Mouse (Mus musculus): Measurements from ENCODE around the gene Upk3bl.
"Not testable (repeated sequence)": the region's sequence is repeated elsewhere in the genome, so short reads cannot be mapped to it uniquely, and the experiment has no call there.

The Upk3bl gene

DNA sequence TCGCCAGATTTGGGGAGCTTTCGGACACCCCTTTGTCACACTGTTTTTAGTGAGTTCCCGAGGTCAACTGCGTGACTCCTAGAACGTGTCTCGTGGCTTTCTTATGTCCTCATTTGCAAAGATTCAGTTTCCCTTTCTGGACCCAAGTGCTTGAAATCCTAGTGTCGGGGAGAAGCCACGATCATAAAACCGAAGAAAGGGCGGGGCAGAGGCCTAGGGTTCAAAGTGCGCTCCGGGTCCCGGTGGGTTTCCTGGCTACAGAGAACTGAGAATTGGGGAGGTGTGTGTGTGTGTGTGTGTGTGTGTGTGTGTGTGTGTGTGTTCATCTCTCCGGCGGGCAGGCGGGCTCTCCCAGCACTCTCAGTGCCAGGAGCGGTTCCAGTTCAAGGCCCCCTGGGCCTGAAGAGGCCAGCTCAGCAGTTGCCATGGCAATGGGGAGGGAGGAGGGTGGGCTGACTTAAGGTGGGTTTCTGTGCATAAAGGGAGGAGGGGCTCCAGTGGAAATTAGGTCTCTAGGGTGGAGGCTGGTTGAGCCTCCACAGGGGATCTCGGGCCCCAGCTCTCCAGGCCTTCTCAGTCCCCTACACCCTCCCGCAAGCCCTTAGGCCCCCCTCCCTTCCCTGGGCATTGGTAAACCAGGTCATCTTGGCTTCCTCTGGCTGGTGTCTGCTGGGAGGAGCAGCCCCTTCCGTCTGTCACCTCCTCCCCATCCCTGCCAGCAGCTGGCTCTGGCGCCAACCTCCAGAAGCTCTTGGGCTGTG is 30.8 kb downstream of the Upk3bl start:
- DNase-seq (ENCODE audit: extremely low read depth, low read depth) = no peak

DNA sequence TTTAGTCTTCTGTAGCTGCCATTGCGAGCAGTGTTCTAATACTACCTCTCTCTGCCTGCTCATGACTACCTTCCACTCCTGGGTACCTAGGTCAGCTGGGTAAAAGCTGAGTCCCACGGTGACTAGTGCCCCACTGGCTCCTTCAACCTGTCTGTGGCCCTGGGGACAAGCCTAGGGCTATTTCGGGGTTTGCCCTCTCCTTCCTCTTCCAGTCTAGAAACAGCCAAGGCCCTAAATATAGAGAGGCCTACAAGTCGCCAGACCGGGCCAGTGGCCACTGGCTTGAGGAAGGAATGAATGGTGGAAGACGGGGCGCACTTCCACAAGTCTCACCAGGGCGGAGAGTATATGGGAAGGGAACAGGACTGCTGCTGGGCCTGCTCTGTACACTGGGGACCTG is 32.0 kb downstream of the Upk3bl start:
- DNase-seq (ENCODE audit: extremely low read depth, low read depth) = no peak

DNA sequence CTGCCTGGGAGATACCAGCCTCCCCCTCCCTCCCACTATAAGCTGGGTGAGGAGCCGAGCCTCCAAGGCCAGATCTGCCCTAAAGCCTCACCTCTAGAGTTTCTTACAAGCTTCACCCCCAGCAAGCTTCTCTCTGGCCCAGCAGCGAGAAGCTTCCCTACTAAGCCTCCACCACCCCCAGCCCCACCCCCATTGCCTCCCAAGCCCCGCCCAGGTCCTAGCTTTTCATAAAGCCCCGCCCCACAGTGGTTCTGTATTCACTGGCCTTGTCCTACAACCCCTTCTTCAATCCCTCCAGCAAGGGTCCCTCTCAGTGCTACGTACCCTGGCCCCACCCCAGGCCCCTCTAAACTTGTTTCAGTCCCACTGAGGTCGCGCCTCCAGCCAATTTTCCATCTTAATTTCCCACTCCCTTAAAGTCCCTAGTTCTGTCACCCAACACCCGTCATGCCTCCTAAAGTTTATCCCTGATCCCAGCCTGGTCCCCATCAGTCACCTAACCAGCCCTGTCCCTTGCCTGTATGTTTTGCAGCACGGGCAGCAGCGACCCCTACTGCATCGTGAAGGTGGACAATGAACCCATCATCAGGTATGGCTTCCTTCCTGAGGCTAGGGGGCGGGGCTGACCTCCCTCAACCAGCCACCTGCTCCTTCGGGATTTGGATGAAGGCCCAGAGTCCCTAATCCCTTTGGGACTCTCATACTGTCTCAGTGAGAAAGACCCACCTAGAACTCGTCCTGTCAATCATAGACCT is 34.7 kb downstream of the Upk3bl start:
- DNase-seq (ENCODE audit: extremely low read depth, low read depth) = no peak

DNA sequence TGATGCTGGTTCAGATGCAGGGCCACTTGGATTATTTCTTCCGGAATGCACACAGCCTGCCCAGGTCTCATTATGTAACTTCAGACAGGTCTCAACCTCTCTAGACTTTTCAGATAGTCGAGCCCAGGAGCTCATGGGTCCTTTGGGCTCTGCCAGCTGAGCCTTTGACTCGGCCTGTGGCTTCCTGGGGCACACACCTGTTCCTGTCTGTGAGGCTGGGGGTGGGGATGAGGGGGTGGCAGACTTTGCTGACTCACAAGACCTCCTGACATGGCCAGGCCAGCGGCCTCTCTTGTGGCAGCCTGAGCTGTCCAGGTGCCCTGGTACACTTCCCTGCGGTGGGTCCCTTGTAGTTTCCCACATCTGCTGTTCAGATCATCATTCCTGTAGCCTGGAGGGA is 37.6 kb downstream of the Upk3bl start:
- DNase-seq (ENCODE audit: extremely low read depth, low read depth) = no peak

DNA sequence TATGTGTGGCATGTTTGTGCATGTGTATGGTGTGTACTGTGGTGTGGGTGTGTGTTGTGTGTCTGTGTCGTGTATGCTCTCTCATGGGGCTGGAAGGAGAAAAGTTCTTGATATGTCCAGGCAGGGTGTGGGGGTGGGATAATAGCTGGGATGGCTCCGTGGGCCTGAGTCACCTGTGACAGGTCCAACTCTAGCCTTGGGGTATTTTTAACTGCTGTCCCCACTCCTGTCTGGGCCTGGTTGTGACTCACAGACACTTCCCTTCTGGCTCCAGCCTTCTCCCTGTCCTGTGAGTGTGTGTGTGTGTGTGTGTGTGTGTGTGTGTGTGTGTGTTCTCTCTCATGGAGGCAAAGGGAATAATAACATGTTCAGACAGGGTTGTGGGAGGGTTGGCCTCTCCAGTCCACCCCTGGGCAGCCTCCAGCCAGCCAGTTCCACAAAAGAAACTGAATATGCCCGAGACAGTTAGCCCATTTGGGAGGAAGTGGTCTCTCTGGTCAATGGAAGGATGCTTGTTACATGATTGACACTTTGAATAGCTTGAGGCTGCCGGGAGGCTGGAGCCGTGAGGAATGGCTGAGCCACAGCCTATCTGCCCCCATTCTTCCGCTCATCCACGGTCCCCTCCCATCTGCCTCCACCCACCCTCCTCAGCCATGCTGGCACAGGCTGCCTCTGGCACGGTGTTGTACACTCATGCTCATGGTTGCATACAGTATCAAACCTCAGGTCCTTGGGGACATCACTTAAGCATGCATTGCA is 40.1 kb downstream of the Upk3bl start:
- DNase-seq (ENCODE audit: extremely low read depth, low read depth) = no peak

- DNase-seq (ENCODE audit: extremely low read depth, low read depth) = no peak
Observed at GRCm38 (mm10) chr5:136095089-136095488, 40.8 kb downstream of the Upk3bl start.

GRCm38 (mm10) chr5:136098536-136098935 is 44.2 kb downstream of the Upk3bl start:
- DNase-seq (ENCODE audit: extremely low read depth, low read depth) = no peak

GRCm38 (mm10) chr5:136102099-136102820 is 48.0 kb downstream of the Upk3bl start:
- DNase-seq (ENCODE audit: extremely low read depth, low read depth) = peak; percentile 62

- peak; percentile 37 for DNase-seq (ENCODE audit: extremely low read depth, low read depth)
Observed at GRCm38 (mm10) chr5:136104511-136104910, 50.2 kb downstream of the Upk3bl start.

GRCm38 (mm10) chr5:136108486-136108885 is 54.2 kb downstream of the Upk3bl start:
- no peak for DNase-seq (ENCODE audit: extremely low read depth, low read depth)

GRCm38 (mm10) chr5:136109042-136109441 is 54.8 kb downstream of the Upk3bl start:
- no peak for DNase-seq (ENCODE audit: extremely low read depth, low read depth)

GRCm38 (mm10) chr5:136113546-136113945 is 59.3 kb downstream of the Upk3bl start:
- not testable (repeated sequence) for DNase-seq (ENCODE audit: extremely low read depth, low read depth)
